In the genomic region with DNA sequence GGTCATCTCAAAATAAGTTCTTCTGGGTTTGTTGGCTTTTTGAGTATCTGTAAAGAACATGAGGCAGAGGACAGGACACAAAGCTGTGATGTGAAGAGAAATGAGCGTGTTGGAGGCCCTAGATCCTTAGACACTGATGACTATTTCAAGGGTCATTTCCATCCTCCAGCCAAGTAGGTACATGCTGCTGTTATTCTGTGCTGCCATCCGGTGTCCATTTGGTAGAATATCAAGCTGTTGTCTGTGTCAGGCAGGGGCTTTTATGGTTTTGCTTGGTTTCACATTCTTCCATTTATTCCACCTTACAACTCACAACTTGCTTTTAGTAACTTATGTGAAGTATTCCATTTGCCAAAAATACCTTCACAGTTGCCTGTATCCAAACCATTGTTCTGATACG, we compare ENCODE assay signal across 8 mouse cellular contexts.
DNase-seq lines count a peak whose midpoint lies in the region; ATAC-seq lines count a peak whose summit lies in the region.

No protein-coding gene starts in this region.

- H3K4me2 ChIP-seq in hindbrain, embryonic 11.5 days (replicated peaks; ENCODE audit: low read depth, low read length), result no peak overlapping the region
- no peak overlapping the region for H3K4me2 ChIP-seq in hindbrain, embryonic 16.5 days (ENCODE audit: low read length)
- H3K4me2 ChIP-seq in midbrain, embryonic 15.5 days, result no peak overlapping the region

- peak; percentile 18 for DNase-seq in hindbrain, embryonic 11.5 days (ENCODE audit: low spot score)
- peak; percentile 10 for DNase-seq in thymus, postnatal 14 days
- no peak for DNase-seq in thymus, adult 18-20 months
- DNase-seq in lung, postnatal 36 days, result peak; percentile 51
- no peak for DNase-seq in right cerebral cortex, postnatal 25 days

- H3K36me3 ChIP-seq in hindbrain, embryonic 11.5 days (ENCODE audit: control insufficient read depth, insufficient read depth, low read length), result no peaks in the 10 kb centered on the region
- no peaks in the 10 kb centered on the region for H3K36me3 ChIP-seq in hindbrain, embryonic 16.5 days (ENCODE audit: control insufficient read depth, insufficient read depth, low read length)
- H3K36me3 ChIP-seq in midbrain, embryonic 15.5 days (replicated peaks), result no peaks in the 10 kb centered on the region

- WGBS in hindbrain, embryonic 11.5 days, result 58% methylated on average over 3 of the region's 3 CpGs
- 60% methylated on average over 3 of the region's 3 CpGs for WGBS in hindbrain, embryonic 16.5 days
- WGBS in midbrain, embryonic 15.5 days, result 69% methylated on average over 3 of the region's 3 CpGs

- no peaks in the 10 kb centered on the region for H3K4me1 ChIP-seq in hindbrain, embryonic 11.5 days (replicated peaks; ENCODE audit: control insufficient read depth, insufficient read depth, low read length)
- H3K4me1 ChIP-seq in hindbrain, embryonic 16.5 days (ENCODE audit: control insufficient read depth, insufficient read depth, low read depth, low read length), result no peaks in the 10 kb centered on the region
- no peaks in the 10 kb centered on the region for H3K4me1 ChIP-seq in midbrain, embryonic 15.5 days

- H3K4me3 ChIP-seq in hindbrain, embryonic 11.5 days (ENCODE audit: low read depth, low read length), result no peak overlapping the region
- no peak overlapping the region for H3K4me3 ChIP-seq in hindbrain, embryonic 16.5 days (ENCODE audit: low read length)
- H3K4me3 ChIP-seq in midbrain, embryonic 15.5 days, result no peak overlapping the region

- H3K27ac ChIP-seq in hindbrain, embryonic 11.5 days (ENCODE audit: low read depth, low read length), result no peak overlapping the region
- H3K27ac ChIP-seq in hindbrain, embryonic 16.5 days (ENCODE audit: low read depth, low read length), result no peak overlapping the region
- H3K27ac ChIP-seq in midbrain, embryonic 15.5 days, result no peak overlapping the region

- no peak overlapping the region for H3K9ac ChIP-seq in hindbrain, embryonic 11.5 days (ENCODE audit: low read depth, low read length)
- no peak overlapping the region for H3K9ac ChIP-seq in hindbrain, embryonic 16.5 days (ENCODE audit: low read depth, low read length)
- H3K9ac ChIP-seq in midbrain, embryonic 15.5 days, result no peak overlapping the region

- no peak for ATAC-seq in hindbrain, embryonic 11.5 days (ENCODE audit: low FRiP score)
- no peak for ATAC-seq in hindbrain, embryonic 16.5 days
- ATAC-seq in common myeloid progenitor, adult 5-6 weeks (replicated peaks; ENCODE audit: low read depth, poor library complexity, severe bottlenecking), result peak; percentile 84
- no peak for ATAC-seq in midbrain, embryonic 15.5 days (replicated peaks)

- H3K27me3 ChIP-seq in hindbrain, embryonic 11.5 days (ENCODE audit: control insufficient read depth, insufficient read depth, low read length), result no peaks in the 10 kb centered on the region
- no peaks in the 10 kb centered on the region; the same call in 1 of the 2 replicates for H3K27me3 ChIP-seq in hindbrain, embryonic 16.5 days (replicated peaks; ENCODE audit: control insufficient read depth, insufficient read depth, low read length)
- H3K27me3 ChIP-seq in midbrain, embryonic 15.5 days (replicated peaks), result no peaks in the 10 kb centered on the region

- no peaks in the 10 kb centered on the region for H3K9me3 ChIP-seq in hindbrain, embryonic 11.5 days (ENCODE audit: control insufficient read depth, low read length)
- H3K9me3 ChIP-seq in hindbrain, embryonic 16.5 days (ENCODE audit: control insufficient read depth, low read length), result no peaks in the 10 kb centered on the region
- no peaks in the 10 kb centered on the region for H3K9me3 ChIP-seq in midbrain, embryonic 15.5 days

Comparison
In these comparisons a context has a peak if more than half of its experiments do, and no peak if none do; other contexts are left out.
1. DNase-seq: peak in hindbrain, embryonic 11.5 days (single experiment), thymus, postnatal 14 days (single experiment) and lung, postnatal 36 days (single experiment); none in thymus, adult 18-20 months (0 of 2) and right cerebral cortex, postnatal 25 days (single experiment).